Mouse (Mus musculus): ENCODE results near the gene Isoc2b.

GRCm38 (mm10) chr7:4830476-4830875 is 39.6 kb downstream of the Isoc2b start:
- TF ChIP-seq POLR2A (IDR thresholded peaks at IDR 0.05; ENCODE audit: borderline replicate concordance, control insufficient read depth, low read depth, low read length) (no peak), CTCF (IDR thresholded peaks at IDR 0.05; ENCODE audit: control insufficient read depth, insufficient read depth, low read length) (no peak)
